Mouse (Mus musculus): ENCODE results near the gene Lhx1. TPM values are rescaled to one million over a fixed set of nuclear protein-coding genes. Genes with fewer than 3 reads are reported as not detected.

The Lhx1 gene
- total and polyA plus RNA-seq, 2 experiments from 2014 or later: 5.3 to 7.9 TPM

GRCm38 (mm10) chr11:84495774-84496173, 29.6 kb downstream of the Lhx1 start:
- ATAC-seq (no peak), DNase-seq (no peak)
- no peaks in the 10 kb centered on the region for H3K9me3 ChIP-seq (ENCODE audit: low read length)
- H3K9ac ChIP-seq: no peak overlapping the region
- no peak overlapping the region for H3K27ac ChIP-seq (ENCODE audit: low read depth, low read length)
- no peak overlapping the region for H3K4me3 ChIP-seq (ENCODE audit: low read depth, low read length)
- no peaks in the 10 kb centered on the region for H3K4me1 ChIP-seq (ENCODE audit: insufficient read depth)
- peaks cover 24% of the 10 kb centered on the region for H3K36me3 ChIP-seq (ENCODE audit: insufficient read depth)
- TF ChIP-seq CTCF (IDR thresholded peaks at IDR 0.05; ENCODE audit: low read depth): no peak
- 21% methylated on average over 4 of the region's 4 CpGs for WGBS
- no peaks in the 10 kb centered on the region for H3K27me3 ChIP-seq (ENCODE audit: insufficient read depth, low read length)
- H3K4me2 ChIP-seq (ENCODE audit: low read depth): no peak overlapping the region

GRCm38 (mm10) chr11:84481661-84482060, 43.7 kb downstream of the Lhx1 start:
- H3K4me1 ChIP-seq (ENCODE audit: insufficient read depth): peaks cover 7% of the 10 kb centered on the region; the same call in 1 of the 2 replicates
- H3K4me2 ChIP-seq (ENCODE audit: low read depth): no peak overlapping the region; the same call in 1 of the 2 replicates
- H3K27ac ChIP-seq (ENCODE audit: low read depth, low read length): no peak overlapping the region
- H3K9ac ChIP-seq: no peak overlapping the region
- WGBS: 13% methylated on average over 7 of the region's 7 CpGs
- DNase-seq (no peak), ATAC-seq (no peak)
- TF ChIP-seq CTCF (IDR thresholded peaks at IDR 0.05; ENCODE audit: low read depth): no peak
- H3K36me3 ChIP-seq (ENCODE audit: insufficient read depth): no peaks in the 10 kb centered on the region
- no peaks in the 10 kb centered on the region for H3K27me3 ChIP-seq (ENCODE audit: insufficient read depth, low read length)
- no peaks in the 10 kb centered on the region for H3K9me3 ChIP-seq (ENCODE audit: low read length)
- no peak overlapping the region for H3K4me3 ChIP-seq (ENCODE audit: low read depth, low read length)

- no peak overlapping the region for H3K27ac ChIP-seq (ENCODE audit: low read depth, low read length)
- H3K9me3 ChIP-seq (ENCODE audit: low read length): no peaks in the 10 kb centered on the region
- H3K27me3 ChIP-seq (ENCODE audit: insufficient read depth, low read length): no peaks in the 10 kb centered on the region
- DNase-seq: no peak
- no peak for TF ChIP-seq CTCF (IDR thresholded peaks at IDR 0.05; ENCODE audit: low read depth)
- peaks cover 7% of the 10 kb centered on the region; the same call in 1 of the 2 replicates for H3K4me1 ChIP-seq (ENCODE audit: insufficient read depth)
- 26% methylated on average over 3 of the region's 3 CpGs for WGBS
- no peaks in the 10 kb centered on the region for H3K36me3 ChIP-seq (ENCODE audit: insufficient read depth)
- no peak overlapping the region for H3K4me2 ChIP-seq (ENCODE audit: low read depth)
- H3K4me3 ChIP-seq (ENCODE audit: low read depth, low read length): no peak overlapping the region
- H3K9ac ChIP-seq: no peak overlapping the region
- ATAC-seq: no peak
Measured at GRCm38 (mm10) chr11:84480451-84480850, 44.9 kb downstream of the Lhx1 start.

- no peak overlapping the region for H3K4me2 ChIP-seq (ENCODE audit: low read depth)
- no peak for TF ChIP-seq CTCF (IDR thresholded peaks at IDR 0.05; ENCODE audit: low read depth)
- ATAC-seq: no peak
- DNase-seq: no peak
- H3K9ac ChIP-seq: no peak overlapping the region
- no peaks in the 10 kb centered on the region for H3K9me3 ChIP-seq (ENCODE audit: low read length)
- H3K27me3 ChIP-seq (ENCODE audit: insufficient read depth, low read length): no peaks in the 10 kb centered on the region
- H3K36me3 ChIP-seq (ENCODE audit: insufficient read depth): peaks cover 4% of the 10 kb centered on the region
- WGBS: 98% methylated on average over 2 of the region's 2 CpGs
- no peak overlapping the region for H3K4me3 ChIP-seq (ENCODE audit: low read depth, low read length)
- H3K27ac ChIP-seq (ENCODE audit: low read depth, low read length): no peak overlapping the region
- H3K4me1 ChIP-seq (ENCODE audit: insufficient read depth): peaks cover 5% of the 10 kb centered on the region; the same call in 1 of the 2 replicates
Measured at GRCm38 (mm10) chr11:84476641-84477040, 48.7 kb downstream of the Lhx1 start.

GRCm38 (mm10) chr11:84475991-84476390, 49.3 kb downstream of the Lhx1 start:
- Histone ChIP-seq H3K36me3 (ENCODE audit: insufficient read depth) (peaks cover 4% of the 10 kb centered on the region), H3K9me3 (ENCODE audit: low read length) (no peaks in the 10 kb centered on the region), H3K4me2 (ENCODE audit: low read depth) (no peak overlapping the region), H3K4me1 (ENCODE audit: insufficient read depth) (no peaks in the 10 kb centered on the region), H3K27me3 (ENCODE audit: insufficient read depth, low read length) (no peaks in the 10 kb centered on the region), H3K9ac (no peak overlapping the region), H3K4me3 (ENCODE audit: low read depth, low read length) (no peak overlapping the region), H3K27ac (ENCODE audit: low read depth, low read length) (no peak overlapping the region)
- 95% methylated on average over 4 of the region's 4 CpGs for WGBS
- ATAC-seq (no peak), DNase-seq (no peak)
- TF ChIP-seq CTCF (IDR thresholded peaks at IDR 0.05; ENCODE audit: low read depth): no peak

- no peak overlapping the region for H3K27ac ChIP-seq (ENCODE audit: low read depth, low read length)
- ATAC-seq (no peak), DNase-seq (no peak)
- H3K4me2 ChIP-seq (ENCODE audit: low read depth): no peak overlapping the region
- no peak for TF ChIP-seq CTCF (IDR thresholded peaks at IDR 0.05; ENCODE audit: low read depth)
- no peak overlapping the region for H3K4me3 ChIP-seq (ENCODE audit: low read depth, low read length)
- no peaks in the 10 kb centered on the region for H3K27me3 ChIP-seq (ENCODE audit: insufficient read depth, low read length)
- H3K4me1 ChIP-seq (ENCODE audit: insufficient read depth): no peaks in the 10 kb centered on the region
- H3K36me3 ChIP-seq (ENCODE audit: insufficient read depth): peaks cover 15% of the 10 kb centered on the region
- WGBS: 83% methylated on average over 4 of the region's 4 CpGs
- H3K9ac ChIP-seq: no peak overlapping the region
- H3K9me3 ChIP-seq (ENCODE audit: low read length): no peaks in the 10 kb centered on the region
Measured at GRCm38 (mm10) chr11:84473093-84473667, 52.2 kb downstream of the Lhx1 start.

Other genes with a start within 250 kb of the Lhx1 start
- 25.5 and 38.9 TPM in 2 replicates for gene Aatf, start 12.0 kb downstream of the Lhx1 start, total RNA-seq (2014; rRNA removed)
- gene Aatf, start 12.0 kb downstream of the Lhx1 start, polyA plus RNA-seq (2015; fragmentation: Nextera tagmentation; extraction: Ambion mirVana): 34.1 and 40.4 TPM in 2 replicates

All from forebrain, postnatal 0 days (tissue).